Mouse (Mus musculus) right cerebral cortex, postnatal 4 days (tissue): ENCODE measurements at regions not wholly inside any gene's neighbourhood (a gene's known extent, or its start where the extent isn't known, plus 50 kb on each side); places are given as distances from the start of the nearest gene placed in this dataset.

Experiments
- DNase-seq: peaks from one replicate; pipeline ENCODE4 v3.0.0-alpha.2; 2022

GRCm38 (mm10) chr15:93766981-93767380, 171.3 kb upstream of the Prickle1 start:
- no peak for DNase-seq

- DNase-seq, result no peak
Observed at GRCm38 (mm10) chr15:93763047-93763446, 167.4 kb upstream of the Prickle1 start.

GRCm38 (mm10) chr15:93758204-93758836, 162.6 kb upstream of the Prickle1 start:
- no peak for DNase-seq

GRCm38 (mm10) chr15:93755989-93756388, 160.3 kb upstream of the Prickle1 start:
- DNase-seq, result no peak

GRCm38 (mm10) chr15:93751817-93752216, 156.1 kb upstream of the Prickle1 start:
- no peak for DNase-seq

- DNase-seq, result no peak
Observed at GRCm38 (mm10) chr15:93750953-93751352, 155.3 kb upstream of the Prickle1 start.

GRCm38 (mm10) chr15:93744191-93744945, 148.7 kb upstream of the Prickle1 start:
- DNase-seq, result no peak

- no peak for DNase-seq
Observed at GRCm38 (mm10) chr15:93733731-93734510, 138.2 kb upstream of the Prickle1 start.

GRCm38 (mm10) chr15:93732825-93733224, 137.1 kb upstream of the Prickle1 start:
- no peak for DNase-seq

- DNase-seq, result no peak
Observed at GRCm38 (mm10) chr15:93731161-93731560, 135.5 kb upstream of the Prickle1 start.

- no peak for DNase-seq
Observed at GRCm38 (mm10) chr15:93715443-93715842, 119.8 kb upstream of the Prickle1 start.

- DNase-seq, result peak; percentile 67
Observed at GRCm38 (mm10) chr15:93713428-93713827, 117.7 kb upstream of the Prickle1 start.

- no peak for DNase-seq
Observed at GRCm38 (mm10) chr15:93712594-93712993, 116.9 kb upstream of the Prickle1 start.

GRCm38 (mm10) chr15:93711150-93711784, 115.6 kb upstream of the Prickle1 start:
- no peak for DNase-seq

- no peak for DNase-seq
Observed at GRCm38 (mm10) chr15:93710493-93711149, 114.9 kb upstream of the Prickle1 start.

- DNase-seq, result no peak
Observed at GRCm38 (mm10) chr15:93706366-93706930, 110.8 kb upstream of the Prickle1 start.

GRCm38 (mm10) chr15:93705651-93706050, 110.0 kb upstream of the Prickle1 start:
- no peak for DNase-seq

GRCm38 (mm10) chr15:93705109-93705508, 109.4 kb upstream of the Prickle1 start:
- DNase-seq, result no peak

- DNase-seq, result no peak
Observed at GRCm38 (mm10) chr15:93701017-93701416, 105.3 kb upstream of the Prickle1 start.

- peak; percentile 29 for DNase-seq
Observed at GRCm38 (mm10) chr15:93699971-93700370, 104.3 kb upstream of the Prickle1 start.

- DNase-seq, result no peak
Observed at GRCm38 (mm10) chr15:93698182-93698822, 102.6 kb upstream of the Prickle1 start.

GRCm38 (mm10) chr15:93690717-93691116, 95.0 kb upstream of the Prickle1 start:
- no peak for DNase-seq
